Mouse (Mus musculus): ENCODE measurements at regions not wholly inside any gene's neighbourhood (a gene's known extent, or its start where the extent isn't known, plus 50 kb on each side); places are given as distances from the start of the nearest gene placed in this dataset.

- Histone ChIP-seq H3K4me1 (ENCODE audit: control insufficient read depth) (peaks cover 7% of the 10 kb centered on the region), H3K4me3 (replicated peaks) (no peak overlapping the region), H3K9me3 (ENCODE audit: control insufficient read depth, low read length) (no peaks in the 10 kb centered on the region), H3K36me3 (ENCODE audit: control insufficient read depth) (no peaks in the 10 kb centered on the region), H3K27me3 (ENCODE audit: control insufficient read depth) (no peaks in the 10 kb centered on the region)
- TF ChIP-seq TAL1 (IDR thresholded peaks at IDR 0.05; ENCODE audit: low read length), result no peak
- peak; percentile 34; the same call in 1 of the 2 replicates for TF ChIP-seq GATA1 (IDR thresholded peaks at IDR 0.05; ENCODE audit: low read length)
Observed at GRCm38 (mm10) chr7:135930091-135930490, 213.9 kb upstream of the Mki67 start.

GRCm38 (mm10) chr7:135932595-135933175, 216.5 kb upstream of the Mki67 start:
- TF ChIP-seq GATA1 (IDR thresholded peaks at IDR 0.05; ENCODE audit: low read length) (no peak), TAL1 (IDR thresholded peaks at IDR 0.05; ENCODE audit: low read length) (no peak)
- Histone ChIP-seq H3K36me3 (ENCODE audit: control insufficient read depth) (no peaks in the 10 kb centered on the region), H3K4me1 (ENCODE audit: control insufficient read depth) (peaks cover 7% of the 10 kb centered on the region), H3K27me3 (ENCODE audit: control insufficient read depth) (no peaks in the 10 kb centered on the region), H3K4me3 (replicated peaks) (no peak overlapping the region), H3K9me3 (ENCODE audit: control insufficient read depth, low read length) (no peaks in the 10 kb centered on the region)

DNA sequence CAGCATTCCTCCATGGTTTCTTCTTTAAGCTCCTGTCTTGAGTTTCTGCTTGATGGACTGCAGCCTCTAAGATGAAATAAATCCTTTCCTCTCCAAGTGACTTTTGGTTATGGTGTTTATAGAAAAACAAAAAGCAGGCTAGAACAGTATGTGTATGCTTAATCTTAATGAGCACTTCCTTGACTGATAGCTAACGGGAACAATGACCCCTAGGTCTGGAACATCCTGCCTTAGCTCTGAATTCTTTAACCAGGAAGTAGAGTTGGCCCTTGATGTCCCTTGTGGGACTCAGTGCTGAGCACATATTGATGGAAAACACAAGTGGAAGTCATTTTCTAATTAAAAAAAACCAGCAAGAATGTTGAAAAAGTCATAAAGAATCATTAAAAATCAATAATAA, 219.0 kb upstream of the Mki67 start:
- no peak overlapping the region for H3K4me3 ChIP-seq (replicated peaks)
- H3K9me3 ChIP-seq (ENCODE audit: control insufficient read depth, low read length), result no peaks in the 10 kb centered on the region
- peaks cover 2% of the 10 kb centered on the region for H3K4me1 ChIP-seq (ENCODE audit: control insufficient read depth)
- no peak for TF ChIP-seq TAL1 (IDR thresholded peaks at IDR 0.05; ENCODE audit: low read length)
- TF ChIP-seq GATA1 (IDR thresholded peaks at IDR 0.05; ENCODE audit: low read length), result no peak
- no peaks in the 10 kb centered on the region for H3K36me3 ChIP-seq (ENCODE audit: control insufficient read depth)
- no peaks in the 10 kb centered on the region for H3K27me3 ChIP-seq (ENCODE audit: control insufficient read depth)

DNA sequence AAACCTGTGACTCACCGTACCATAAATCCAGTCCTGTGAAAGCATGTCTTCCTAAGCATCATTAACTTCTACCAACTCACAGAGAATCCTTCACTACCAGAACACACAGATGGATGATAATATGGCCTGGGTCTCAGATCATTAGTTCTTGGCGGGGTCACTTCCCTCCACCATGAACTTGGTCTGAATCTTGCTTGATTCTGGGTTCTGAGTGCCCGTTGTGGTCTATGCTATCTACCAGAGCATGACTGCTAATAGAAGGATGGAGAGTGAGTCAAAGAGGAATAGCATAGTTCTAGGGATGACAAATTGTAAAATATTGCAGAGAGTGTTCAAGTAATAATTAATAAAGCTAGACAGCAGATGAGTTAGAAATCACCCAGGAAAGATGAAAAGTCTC, 221.3 kb upstream of the Mki67 start:
- H3K36me3 ChIP-seq (ENCODE audit: control insufficient read depth), result no peaks in the 10 kb centered on the region
- no peak overlapping the region for H3K4me3 ChIP-seq (replicated peaks)
- H3K27me3 ChIP-seq (ENCODE audit: control insufficient read depth), result no peaks in the 10 kb centered on the region
- TF ChIP-seq TAL1 (IDR thresholded peaks at IDR 0.05; ENCODE audit: low read length) (no peak), GATA1 (IDR thresholded peaks at IDR 0.05; ENCODE audit: low read length) (no peak)
- no peaks in the 10 kb centered on the region for H3K9me3 ChIP-seq (ENCODE audit: control insufficient read depth, low read length)
- no peaks in the 10 kb centered on the region for H3K4me1 ChIP-seq (ENCODE audit: control insufficient read depth)

- H3K4me1 ChIP-seq (ENCODE audit: control insufficient read depth), result no peaks in the 10 kb centered on the region
- no peaks in the 10 kb centered on the region for H3K27me3 ChIP-seq (ENCODE audit: control insufficient read depth)
- H3K9me3 ChIP-seq (ENCODE audit: control insufficient read depth, low read length), result no peaks in the 10 kb centered on the region
- no peak overlapping the region for H3K4me3 ChIP-seq (replicated peaks)
- TF ChIP-seq TAL1 (IDR thresholded peaks at IDR 0.05; ENCODE audit: low read length) (no peak), GATA1 (IDR thresholded peaks at IDR 0.05; ENCODE audit: low read length) (no peak)
- H3K36me3 ChIP-seq (ENCODE audit: control insufficient read depth), result no peaks in the 10 kb centered on the region
Observed at GRCm38 (mm10) chr7:135939341-135939740, 223.2 kb upstream of the Mki67 start.

DNA sequence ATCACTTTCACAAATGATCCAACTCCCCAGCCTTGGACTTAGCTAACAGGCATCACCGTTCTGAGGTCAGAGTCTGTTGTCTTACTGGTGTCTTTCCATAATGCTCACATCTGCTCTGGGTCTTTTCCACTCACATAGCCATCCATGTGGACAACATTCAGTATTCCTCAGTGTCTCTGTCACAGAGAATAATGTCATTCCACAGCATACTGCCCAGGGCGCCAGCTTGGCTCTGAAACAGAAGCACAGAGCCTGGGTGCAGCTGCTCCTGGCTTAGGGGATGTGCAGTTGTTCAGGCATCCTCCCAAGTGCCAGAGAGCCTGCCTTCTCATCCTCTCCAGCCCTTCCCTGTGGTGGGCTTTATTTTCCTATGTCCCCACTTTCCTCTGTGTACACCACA, 226.7 kb upstream of the Mki67 start:
- no peaks in the 10 kb centered on the region for H3K27me3 ChIP-seq (ENCODE audit: control insufficient read depth)
- no peaks in the 10 kb centered on the region for H3K4me1 ChIP-seq (ENCODE audit: control insufficient read depth)
- H3K9me3 ChIP-seq (ENCODE audit: control insufficient read depth, low read length), result no peaks in the 10 kb centered on the region
- no peak overlapping the region for H3K4me3 ChIP-seq (replicated peaks)
- TF ChIP-seq TAL1 (IDR thresholded peaks at IDR 0.05; ENCODE audit: low read length) (no peak), GATA1 (IDR thresholded peaks at IDR 0.05; ENCODE audit: low read length) (no peak)
- H3K36me3 ChIP-seq (ENCODE audit: control insufficient read depth), result no peaks in the 10 kb centered on the region

DNA sequence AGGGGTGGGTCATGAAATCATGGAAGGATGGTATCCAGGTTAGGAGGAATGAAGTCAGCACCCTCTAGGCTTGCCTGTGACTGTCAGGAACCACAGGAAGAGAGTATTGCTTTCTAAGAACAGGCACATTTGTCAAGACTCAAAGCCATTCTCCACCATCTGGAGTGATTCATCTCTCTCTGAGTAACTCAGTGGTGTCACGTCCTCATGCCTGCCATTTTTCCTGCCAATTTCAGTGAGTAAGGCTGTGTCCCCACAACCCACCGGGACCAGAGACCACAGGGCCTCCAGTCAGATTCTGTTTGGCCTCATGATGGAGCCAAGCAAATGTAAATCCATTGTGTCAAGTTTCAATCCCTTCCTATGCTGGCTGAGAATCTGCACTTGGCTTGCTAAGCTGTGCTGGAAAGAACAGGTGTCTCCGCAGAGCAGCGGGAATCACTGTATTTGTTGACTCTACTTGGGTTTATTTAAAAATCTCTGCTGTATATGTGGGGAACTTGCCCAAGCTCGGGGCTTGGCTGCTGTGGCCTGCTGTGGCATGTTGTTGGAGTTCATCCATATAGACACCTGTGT, 230.0 kb upstream of the Mki67 start:
- no peaks in the 10 kb centered on the region for H3K36me3 ChIP-seq (ENCODE audit: control insufficient read depth)
- H3K4me1 ChIP-seq (ENCODE audit: control insufficient read depth), result no peaks in the 10 kb centered on the region
- no peaks in the 10 kb centered on the region for H3K27me3 ChIP-seq (ENCODE audit: control insufficient read depth)
- no peaks in the 10 kb centered on the region for H3K9me3 ChIP-seq (ENCODE audit: control insufficient read depth, low read length)
- no peak overlapping the region for H3K4me3 ChIP-seq (replicated peaks)
- TF ChIP-seq GATA1 (IDR thresholded peaks at IDR 0.05; ENCODE audit: low read length) (no peak), TAL1 (IDR thresholded peaks at IDR 0.05; ENCODE audit: low read length) (no peak)

GRCm38 (mm10) chr7:135961026-135961425, 244.9 kb upstream of the Mki67 start:
- Histone ChIP-seq H3K4me1 (ENCODE audit: control insufficient read depth) (no peaks in the 10 kb centered on the region), H3K27me3 (ENCODE audit: control insufficient read depth) (no peaks in the 10 kb centered on the region), H3K9me3 (ENCODE audit: control insufficient read depth, low read length) (no peaks in the 10 kb centered on the region), H3K4me3 (replicated peaks) (no peak overlapping the region), H3K36me3 (ENCODE audit: control insufficient read depth) (no peaks in the 10 kb centered on the region)
- no peak for TF ChIP-seq GATA1 (IDR thresholded peaks at IDR 0.05; ENCODE audit: low read length)
- TF ChIP-seq TAL1 (IDR thresholded peaks at IDR 0.05; ENCODE audit: low read length), result no peak

GRCm38 (mm10) chr7:135965528-135965927, 249.4 kb upstream of the Mki67 start:
- TF ChIP-seq TAL1 (IDR thresholded peaks at IDR 0.05; ENCODE audit: low read length), result no peak
- no peak for TF ChIP-seq GATA1 (IDR thresholded peaks at IDR 0.05; ENCODE audit: low read length)
- no peaks in the 10 kb centered on the region for H3K36me3 ChIP-seq (ENCODE audit: control insufficient read depth)
- no peak overlapping the region for H3K4me3 ChIP-seq (replicated peaks)
- no peaks in the 10 kb centered on the region for H3K27me3 ChIP-seq (ENCODE audit: control insufficient read depth)
- no peaks in the 10 kb centered on the region for H3K4me1 ChIP-seq (ENCODE audit: control insufficient read depth)
- no peaks in the 10 kb centered on the region for H3K9me3 ChIP-seq (ENCODE audit: control insufficient read depth, low read length)

DNA sequence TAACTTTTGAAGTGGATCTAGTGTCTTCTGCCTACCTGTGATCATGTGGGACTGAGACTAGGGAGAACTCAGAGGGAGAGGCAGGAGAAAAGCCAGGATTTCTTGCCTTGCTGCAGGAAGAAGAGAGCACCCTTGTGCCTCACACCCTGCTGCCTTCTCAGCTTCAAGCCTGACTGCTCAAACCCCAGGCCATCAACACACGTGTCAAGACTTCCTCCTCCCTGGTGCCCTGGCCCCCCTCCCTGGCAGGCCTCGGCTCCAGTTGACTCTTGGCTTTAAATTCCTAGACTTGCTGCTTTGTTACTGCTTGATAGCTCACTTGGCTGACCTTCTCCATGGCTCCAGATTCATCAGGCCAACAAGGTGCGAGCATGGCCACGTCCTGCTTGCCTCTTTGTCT, 250.1 kb upstream of the Mki67 start:
- H3K9me3 ChIP-seq (ENCODE audit: control insufficient read depth, low read length), result no peaks in the 10 kb centered on the region

More for the DNA sequence above, 250.1 kb upstream of the Mki67 start:
- Histone ChIP-seq H3K4me3 (replicated peaks) (no peak overlapping the region), H3K27me3 (ENCODE audit: control insufficient read depth) (no peaks in the 10 kb centered on the region), H3K4me1 (ENCODE audit: control insufficient read depth) (no peaks in the 10 kb centered on the region), H3K36me3 (ENCODE audit: control insufficient read depth) (no peaks in the 10 kb centered on the region)
- TF ChIP-seq GATA1 (IDR thresholded peaks at IDR 0.05; ENCODE audit: low read length) (no peak), TAL1 (IDR thresholded peaks at IDR 0.05; ENCODE audit: low read length) (no peak)
